Mouse (Mus musculus) kidney, adult 2 months (tissue): ENCODE measurements at regions not wholly inside any gene's neighbourhood (a gene's known extent, or its start where the extent isn't known, plus 50 kb on each side); places are given as distances from the start of the nearest gene placed in this dataset.

Experiments
- DNase-seq: peaks from one replicate; pipeline ENCODE4 v3.0.0; 2021
- H3K27ac ChIP-seq: fragments of 200-500 bp; 2 replicates; pipeline ENCODE4 v1.5.1; 2012; ENCODE audit warnings: low read depth, low read length, control low read depth, inconsistent platforms; ENCODE audit not compliant: insufficient read depth
- H3K27me3 ChIP-seq: fragments of 200-500 bp; replicated peaks from 2 replicates; pipeline ENCODE4 v1.6.1; 2012; ENCODE audit warnings: mild to moderate bottlenecking, moderate library complexity, low read length, inconsistent platforms; ENCODE audit not compliant: control insufficient read depth, insufficient read depth
- H3K36me3 ChIP-seq: fragments of 200-500 bp; 2 replicates; pipeline ENCODE4 v1.6.1; 2012; ENCODE audit warnings: mild to moderate bottlenecking, moderate library complexity, low read length, inconsistent platforms; ENCODE audit not compliant: control insufficient read depth, insufficient read depth
- H3K4me1 ChIP-seq: fragments of 200-500 bp; 2 replicates; pipeline ENCODE4 v1.6.1; 2011; ENCODE audit warnings: low read length; ENCODE audit not compliant: control insufficient read depth, insufficient read depth
- H3K4me3 ChIP-seq: fragments of 200-500 bp; 2 replicates; pipeline ENCODE4 v1.5.1; 2011; ENCODE audit warnings: mild to moderate bottlenecking, low read depth, low read length, control low read depth; ENCODE audit not compliant: insufficient read depth
- CTCF ChIP-seq: fragments of 200-500 bp; conservative IDR thresholded peaks from 2 replicates; pipeline ENCODE4 v1.5.1; 2011; ENCODE audit warnings: low read depth, mild to moderate bottlenecking, control low read depth, low read length, moderate library complexity, mixed read lengths; ENCODE audit not compliant: insufficient read depth, insufficient read length
- POLR2A ChIP-seq: fragments of 200-500 bp; IDR thresholded peaks from one replicate; pipeline ENCODE4 v1.6.1; 2011; ENCODE audit warnings: low read depth, low read length, control low read depth
- WGBS: fragments of 180-500 bp; shearing (Covaris S2); methylation state at CpG from one replicate; pipeline ENCODE4 v1.1.7; 2018; 5-methylcytosine and 5-hydroxymethylcytosine counted together

GRCm38 (mm10) chr16:51906686-51907085 lies 124.3 kb upstream of the Cblb start:
- Histone ChIP-seq H3K4me3 (no peak overlapping the region), H3K27me3 (no peaks in the 10 kb centered on the region), H3K27ac (no peak overlapping the region), H3K4me1 (no peaks in the 10 kb centered on the region), H3K36me3 (no peaks in the 10 kb centered on the region)
- TF ChIP-seq CTCF (no peak), POLR2A (no peak)
- 88% methylated on average over 4 of the region's 4 CpGs for WGBS
- no peak for DNase-seq

- WGBS, result 79% methylated on average over 3 of the region's 3 CpGs
- Histone ChIP-seq H3K4me1 (no peaks in the 10 kb centered on the region), H3K4me3 (no peak overlapping the region), H3K27ac (no peak overlapping the region), H3K36me3 (no peaks in the 10 kb centered on the region), H3K27me3 (no peaks in the 10 kb centered on the region)
- DNase-seq, result no peak
- TF ChIP-seq CTCF (no peak), POLR2A (no peak)
Measured at GRCm38 (mm10) chr16:51910046-51910445, 121.0 kb upstream of the Cblb start.

GRCm38 (mm10) chr16:51911109-51911765 lies 119.8 kb upstream of the Cblb start:
- H3K27me3 ChIP-seq, result no peaks in the 10 kb centered on the region
- H3K36me3 ChIP-seq, result no peaks in the 10 kb centered on the region
- no peak overlapping the region for H3K4me3 ChIP-seq
- no peak for DNase-seq
- H3K27ac ChIP-seq, result no peak overlapping the region
- 67% methylated on average over 6 of the region's 6 CpGs for WGBS
- TF ChIP-seq CTCF (no peak), POLR2A (no peak)
- no peaks in the 10 kb centered on the region for H3K4me1 ChIP-seq

- H3K36me3 ChIP-seq, result no peaks in the 10 kb centered on the region
- no peaks in the 10 kb centered on the region for H3K4me1 ChIP-seq
- no peaks in the 10 kb centered on the region for H3K27me3 ChIP-seq
- H3K4me3 ChIP-seq, result no peak overlapping the region
- no peak overlapping the region for H3K27ac ChIP-seq
- 78% methylated on average over 17 of the region's 17 CpGs for WGBS
- DNase-seq, result no peak
- TF ChIP-seq POLR2A (no peak), CTCF (no peak)
Measured at GRCm38 (mm10) chr16:51915034-51915928, 115.7 kb upstream of the Cblb start.

- no peak overlapping the region for H3K4me3 ChIP-seq
- no peaks in the 10 kb centered on the region for H3K27me3 ChIP-seq
- DNase-seq, result no peak
- 88% methylated on average over 13 of the region's 13 CpGs for WGBS
- no peak for TF ChIP-seq POLR2A
- no peak for TF ChIP-seq CTCF
- no peaks in the 10 kb centered on the region for H3K36me3 ChIP-seq
- H3K4me1 ChIP-seq, result no peaks in the 10 kb centered on the region
- H3K27ac ChIP-seq, result no peak overlapping the region
Measured at GRCm38 (mm10) chr16:51915929-51916308, 115.1 kb upstream of the Cblb start.

- H3K4me3 ChIP-seq, result no peak overlapping the region
- H3K36me3 ChIP-seq, result no peaks in the 10 kb centered on the region
- no peak for DNase-seq
- no peaks in the 10 kb centered on the region for H3K4me1 ChIP-seq
- H3K27ac ChIP-seq, result no peak overlapping the region
- TF ChIP-seq CTCF (no peak), POLR2A (no peak)
- WGBS, result 65% methylated on average over 5 of the region's 5 CpGs
- H3K27me3 ChIP-seq, result no peaks in the 10 kb centered on the region
Measured at GRCm38 (mm10) chr16:51916337-51916736, 114.7 kb upstream of the Cblb start.

GRCm38 (mm10) chr16:51916820-51917219 lies 114.2 kb upstream of the Cblb start:
- no peak for DNase-seq
- H3K27ac ChIP-seq, result no peak overlapping the region
- H3K27me3 ChIP-seq, result no peaks in the 10 kb centered on the region
- WGBS, result 73% methylated on average over 3 of the region's 3 CpGs
- TF ChIP-seq CTCF (no peak), POLR2A (no peak)
- no peaks in the 10 kb centered on the region for H3K36me3 ChIP-seq
- no peak overlapping the region for H3K4me3 ChIP-seq
- no peaks in the 10 kb centered on the region for H3K4me1 ChIP-seq
